Mouse (Mus musculus) Patski (cell line): ENCODE measurements at regions not wholly inside any gene's neighbourhood (a gene's known extent, or its start where the extent isn't known, plus 50 kb on each side); places are given as distances from the start of the nearest gene placed in this dataset.

ENCODE experiments used
- ATAC-seq: fragments of 100-300 bp; one replicate; pipeline ENCODE4 v1.8.0; 2021
- CTCF ChIA-PET: fragments of 350-600 bp; sonication (Branson Sonifier 250); formaldehyde crosslinking; loops from one replicate; lab custom pipeline; 2022; ENCODE audit warnings: inconsistent platforms; lab: Charles Lee
- POLR2A ChIA-PET: fragments of 350-600 bp; sonication (Branson Sonifier 250); formaldehyde crosslinking; loops from one replicate; lab custom pipeline; 2022; ENCODE audit warnings: antibody characterized with exemption, inconsistent platforms; lab: Charles Lee
- DNase-seq: peaks from one replicate; pipeline ENCODE4 v3.0.0-alpha.2; 2011; ENCODE audit warnings: low read depth, low spot score
- H3K27me3 ChIP-seq: fragments of 371-371 bp; one replicate; pipeline ENCODE4 v1.5.1; 2021
- CTCF ChIP-seq: fragments of 100-300 bp; IDR thresholded peaks from one replicate; pipeline ENCODE4 v1.5.1; 2021
- in situ Hi-C: fragments of 300-500 bp; cut with MboI; formaldehyde crosslinking; loops from 3 replicates; pipeline ENCODE4 v1.11.1; 2018; ENCODE audit warnings: low pct_unique_long_range_greater_than_20kb, mixed read lengths

- ChIA-PET POLR2A (no interaction called here), CTCF (interaction anchor here (1.3 to 1.8 kb wide), 2 partner anchors 9 to 10 kb away, joined by 3 to 7 read pairs; no protein-coding TSS in a partner anchor)
- TF ChIP-seq CTCF, result no peak
- in situ Hi-C loops, result no loop called here
- ATAC-seq, result no peak
- H3K27me3 ChIP-seq, result no peaks in the 10 kb centered on the region
- no peak for DNase-seq
Observed at GRCm38 (mm10) chr16:87083505-87083904, 270.5 kb upstream of the N6amt1 start.

GRCm38 (mm10) chr16:87077385-87077784 lies 276.6 kb upstream of the N6amt1 start:
- ChIA-PET POLR2A (no interaction called here), CTCF (no interaction called here)
- no peak for TF ChIP-seq CTCF
- in situ Hi-C loops, result no loop called here
- no peaks in the 10 kb centered on the region for H3K27me3 ChIP-seq
- ATAC-seq (no peak), DNase-seq (no peak)

- DNase-seq, result no peak
- in situ Hi-C loops, result loop anchor here (10.0 kb wide), 3 partner anchors 264 to 1264 kb away; partner anchors contain the start of gene Adamts1
- no peak for ATAC-seq
- CTCF ChIA-PET, result no interaction called here
- H3K27me3 ChIP-seq, result no peaks in the 10 kb centered on the region
- no peak for TF ChIP-seq CTCF
- POLR2A ChIA-PET, result no interaction called here
Observed at GRCm38 (mm10) chr16:87069294-87069693, 284.7 kb upstream of the N6amt1 start.

DNA sequence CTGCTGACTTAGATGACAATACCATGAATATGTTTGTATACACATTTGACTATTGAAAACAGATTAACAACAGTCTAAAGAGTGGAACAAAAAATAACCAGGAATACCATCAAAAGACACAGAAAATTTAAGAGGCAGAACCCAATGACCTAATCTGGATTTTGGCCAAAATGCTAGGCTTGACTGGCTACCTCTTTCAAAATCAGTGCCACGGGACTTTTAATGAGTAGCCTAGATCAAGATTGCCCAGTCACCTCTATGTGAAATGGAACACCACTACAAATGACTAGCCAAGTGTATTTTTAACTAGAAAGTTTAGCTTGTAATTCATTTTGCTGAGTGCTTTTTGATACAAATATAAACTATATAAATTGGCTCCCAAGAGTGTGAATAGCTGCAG lies 286.0 kb upstream of the N6amt1 start:
- ATAC-seq (peak; percentile 87), DNase-seq (peak; percentile 92)
- no peak for TF ChIP-seq CTCF
- in situ Hi-C loops, result loop anchor here (10.0 kb wide), 3 partner anchors 263 to 1263 kb away; partner anchors contain the start of gene Adamts1
- POLR2A ChIA-PET, result no interaction called here
- CTCF ChIA-PET, result interaction anchor here (0.8 to 1.5 kb wide), 3 partner anchors 23 to 168 kb away, joined by 3 to 4 read pairs (median 4); no protein-coding TSS in a partner anchor
- no peaks in the 10 kb centered on the region for H3K27me3 ChIP-seq

GRCm38 (mm10) chr16:87067523-87067922 lies 286.5 kb upstream of the N6amt1 start:
- ATAC-seq (peak; percentile 47), DNase-seq (no peak)
- no peak for TF ChIP-seq CTCF
- in situ Hi-C loops, result loop anchor here (10.0 kb wide), 3 partner anchors 263 to 1263 kb away; partner anchors contain the start of gene Adamts1
- no peaks in the 10 kb centered on the region for H3K27me3 ChIP-seq
- POLR2A ChIA-PET, result no interaction called here
- CTCF ChIA-PET, result interaction anchor here (1.3 to 1.5 kb wide), 2 partner anchors 24 to 54 kb away, joined by 4 read pairs; no protein-coding TSS in a partner anchor

GRCm38 (mm10) chr16:87060473-87060872 lies 293.5 kb upstream of the N6amt1 start:
- ATAC-seq, result no peak
- POLR2A ChIA-PET, result no interaction called here

DNA sequence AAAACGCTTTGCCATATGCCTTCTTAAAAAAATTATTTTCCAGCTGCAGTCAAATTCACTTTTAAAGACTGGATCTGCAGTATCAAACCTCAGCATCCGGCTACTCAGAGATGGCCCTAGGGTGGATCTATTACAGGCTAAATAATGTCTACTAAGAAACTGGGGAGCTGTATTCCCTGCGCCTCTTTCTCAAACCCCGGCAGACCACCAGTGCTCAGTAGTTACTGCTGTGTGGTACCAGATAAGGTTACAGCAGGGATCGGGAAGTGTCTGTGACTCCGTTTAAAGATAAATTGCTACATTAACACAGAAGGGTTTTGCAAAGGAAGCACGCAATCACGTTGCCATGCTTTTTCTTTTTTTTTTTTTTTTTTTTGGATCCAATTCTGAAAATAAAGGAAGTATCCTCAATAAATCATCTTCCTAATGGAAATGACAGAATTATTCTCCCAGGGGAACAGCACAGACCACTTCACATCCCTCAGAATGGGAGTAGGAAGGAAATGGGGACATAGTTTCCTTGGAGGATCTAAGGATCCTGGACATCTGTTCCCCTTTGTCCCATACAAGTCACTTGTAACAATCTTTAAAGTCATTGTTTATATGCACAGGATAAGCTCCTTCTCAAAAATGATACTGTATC lies 304.1 kb upstream of the N6amt1 start:
- ChIA-PET CTCF (interaction anchor here (1.1 kb wide), 1 partner anchor 18 kb away, joined by 3 read pairs; no protein-coding TSS in a partner anchor), POLR2A (interaction anchor here (0.8 kb wide), 1 partner anchor 39 kb away, joined by 3 read pairs; no protein-coding TSS in a partner anchor)
- no peaks in the 10 kb centered on the region for H3K27me3 ChIP-seq
- in situ Hi-C loops, result no loop called here
- ATAC-seq (no peak), DNase-seq (no peak)
- TF ChIP-seq CTCF, result no peak

More at GRCm38 (mm10) chr16:87060473-87060872, 293.5 kb upstream of the N6amt1 start:
- TF ChIP-seq CTCF, result no peak
- in situ Hi-C loops, result loop anchor here (10.0 kb wide), 3 partner anchors 256 to 1256 kb away; partner anchors contain the start of gene Adamts1
- H3K27me3 ChIP-seq, result no peaks in the 10 kb centered on the region
- CTCF ChIA-PET, result interaction anchor here (1.6 kb wide), 1 partner anchor 18 kb away, joined by 5 read pairs; no protein-coding TSS in a partner anchor
- no peak for DNase-seq

DNA sequence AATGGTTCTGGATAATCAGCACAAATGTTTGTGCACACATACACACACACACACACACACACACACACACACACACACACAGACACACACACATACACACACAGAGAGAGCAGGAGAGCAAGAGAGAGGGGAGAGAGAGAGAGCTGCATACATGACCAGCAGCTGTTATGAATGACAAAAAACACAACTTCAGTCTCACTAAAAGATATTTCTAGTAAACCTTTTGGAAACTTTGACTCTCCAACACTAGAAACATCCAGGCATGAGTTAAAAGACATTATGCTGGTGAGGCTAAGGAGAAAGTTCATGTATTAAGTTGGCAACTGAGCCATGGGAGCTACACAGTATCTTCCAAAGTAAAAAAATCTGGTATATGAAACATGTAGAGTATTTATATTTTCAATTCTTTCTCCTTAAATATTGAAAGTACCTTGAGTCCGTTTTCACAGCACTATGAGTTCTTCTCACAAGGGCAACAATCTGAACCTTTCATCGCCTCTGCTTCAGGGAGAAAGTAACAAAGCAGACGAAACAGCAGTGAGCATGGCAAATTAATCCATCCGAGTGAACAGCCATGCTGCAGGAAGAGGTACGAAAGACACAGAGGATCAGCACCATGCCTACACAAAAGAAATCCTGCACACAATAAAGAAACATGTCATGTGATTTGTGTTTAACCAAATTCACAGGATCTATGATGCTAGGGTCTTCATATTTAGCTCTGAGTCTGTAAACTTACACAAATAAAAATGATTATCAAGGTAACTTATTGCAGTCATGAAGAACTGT lies 309.0 kb upstream of the N6amt1 start:
- no peak for DNase-seq
- in situ Hi-C loops, result no loop called here
- CTCF ChIA-PET, result no interaction called here
- POLR2A ChIA-PET, result no interaction called here
- no peak for TF ChIP-seq CTCF
- ATAC-seq, result no peak
- no peaks in the 10 kb centered on the region for H3K27me3 ChIP-seq

DNA sequence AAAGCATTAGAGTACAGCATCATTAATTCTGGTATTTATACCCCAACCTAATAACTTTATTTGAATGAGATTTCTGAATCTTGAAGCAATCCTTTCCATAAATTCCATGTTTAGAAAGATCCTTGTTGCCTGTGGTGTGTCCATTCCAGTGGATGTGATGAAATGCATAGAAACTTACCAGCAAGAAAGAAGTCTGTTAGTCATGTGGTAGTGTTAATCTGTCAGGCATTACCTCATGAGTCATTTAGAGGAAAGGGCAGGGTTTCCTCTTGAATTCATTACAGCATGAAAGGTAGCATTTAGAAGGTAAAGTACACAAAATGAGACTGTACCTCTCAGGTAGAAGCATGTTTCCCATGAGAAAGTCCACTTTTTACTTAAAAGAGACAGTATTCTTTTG lies 310.3 kb upstream of the N6amt1 start:
- DNase-seq (peak; percentile 44), ATAC-seq (peak; percentile 76)
- POLR2A ChIA-PET, result no interaction called here
- no peak for TF ChIP-seq CTCF
- in situ Hi-C loops, result no loop called here
- H3K27me3 ChIP-seq, result no peaks in the 10 kb centered on the region
- CTCF ChIA-PET, result interaction anchor here (1.6 kb wide), 1 partner anchor 18 kb away, joined by 5 read pairs; no protein-coding TSS in a partner anchor

DNA sequence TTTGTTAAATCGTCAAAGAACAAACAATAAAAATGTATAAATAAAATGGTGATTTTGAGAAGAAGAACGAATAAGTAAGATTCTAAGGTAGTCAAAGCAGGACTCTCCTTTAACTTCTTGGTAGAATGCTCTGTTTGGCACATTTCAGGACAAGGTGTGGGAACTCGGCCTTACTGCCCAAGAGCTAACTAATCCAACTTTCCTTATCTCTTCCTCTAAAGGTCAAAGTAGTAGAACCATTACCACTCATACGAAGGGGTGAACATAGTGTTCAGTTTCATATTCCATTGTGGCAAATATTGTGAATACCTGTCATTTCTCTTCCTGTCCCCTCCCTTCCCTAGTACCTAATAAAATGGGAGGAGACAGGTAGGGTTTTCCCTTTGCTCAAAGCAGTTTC lies 313.6 kb upstream of the N6amt1 start:
- no peak for DNase-seq
- no peak for ATAC-seq
- in situ Hi-C loops, result no loop called here
- H3K27me3 ChIP-seq, result no peaks in the 10 kb centered on the region
- TF ChIP-seq CTCF, result no peak
- ChIA-PET CTCF (no interaction called here), POLR2A (no interaction called here)

GRCm38 (mm10) chr16:87039861-87040260 lies 314.1 kb upstream of the N6amt1 start:
- DNase-seq (no peak), ATAC-seq (no peak)
- H3K27me3 ChIP-seq, result no peaks in the 10 kb centered on the region
- ChIA-PET CTCF (no interaction called here), POLR2A (no interaction called here)
- in situ Hi-C loops, result no loop called here
- no peak for TF ChIP-seq CTCF
